Mouse (Mus musculus): ENCODE data around the gene Olfr843. TPM values are rescaled to one million over a fixed set of nuclear protein-coding genes. Genes with fewer than 3 reads are reported as not detected.

Gene Olfr843
- polyA plus RNA-seq (2014; fragmentation: Nextera tagmentation; extraction: Ambion mirVana), result not detected in 2 replicates

- H3K4me2 ChIP-seq (ENCODE audit: low read depth, severe bottlenecking), result no peak within 1 kb of the TSS
- H3K27me3 ChIP-seq (ENCODE audit: control insufficient read depth, insufficient read depth, low read length), result no peaks in the 10 kb centered on the region
- DNase-seq (ENCODE audit: low spot score) (no peak), ATAC-seq (ENCODE audit: insufficient number of reproducible peaks, low FRiP score, low TSS enrichment, low read depth) (no peak)
- no peak within 1 kb of the TSS for H3K9ac ChIP-seq (ENCODE audit: low read length)
- WGBS, result 95% methylated on average over 2 of the region's 2 CpGs
- H3K4me1 ChIP-seq (ENCODE audit: control insufficient read depth, insufficient read depth, low read length), result no peaks in the 10 kb centered on the region
- no peaks in the 10 kb centered on the region for H3K9me3 ChIP-seq (ENCODE audit: control insufficient read depth, low read length)
- H3K4me3 ChIP-seq (ENCODE audit: low read depth, low read length), result no peak within 1 kb of the TSS
- no peaks in the 10 kb centered on the region for H3K36me3 ChIP-seq (ENCODE audit: control insufficient read depth, insufficient read depth, low read length)
- no peak within 1 kb of the TSS for H3K27ac ChIP-seq (replicated peaks; ENCODE audit: low read depth, low read length)
Observed at GRCm38 (mm10) chr9:19251887-19252286, at the start of gene Olfr843. Gene Olfr843, minus strand, starts transcription at chr9:19251987.

Other genes starting within 250 kb of the Olfr843 start
- gene Olfr835, start 219.3 kb downstream of the Olfr843 start, polyA plus RNA-seq (2014; fragmentation: Nextera tagmentation; extraction: Ambion mirVana), result not detected in 2 replicates
- not detected in 2 replicates for gene Olfr836, start 131.6 kb downstream of the Olfr843 start, polyA plus RNA-seq (2014; fragmentation: Nextera tagmentation; extraction: Ambion mirVana)
- gene Olfr837, start 115.7 kb downstream of the Olfr843 start, polyA plus RNA-seq (2014; fragmentation: Nextera tagmentation; extraction: Ambion mirVana), result not detected in 2 replicates
- not detected in 2 replicates for gene Olfr839-ps1, start 74.7 kb downstream of the Olfr843 start, polyA plus RNA-seq (2014; fragmentation: Nextera tagmentation; extraction: Ambion mirVana)
- gene Olfr844, start 64.4 kb upstream of the Olfr843 start, polyA plus RNA-seq (2014; fragmentation: Nextera tagmentation; extraction: Ambion mirVana), result not detected in 2 replicates
- gene Olfr845, start 84.5 kb upstream of the Olfr843 start, polyA plus RNA-seq (2014; fragmentation: Nextera tagmentation; extraction: Ambion mirVana), result not detected in 2 replicates
- gene Olfr846, start 112.0 kb upstream of the Olfr843 start, polyA plus RNA-seq (2014; fragmentation: Nextera tagmentation; extraction: Ambion mirVana), result not detected in 2 replicates
- not detected in 2 replicates for gene Olfr847, start 126.7 kb upstream of the Olfr843 start, polyA plus RNA-seq (2014; fragmentation: Nextera tagmentation; extraction: Ambion mirVana)
- not detected in 2 replicates for gene Olfr849, start 188.3 kb upstream of the Olfr843 start, polyA plus RNA-seq (2014; fragmentation: Nextera tagmentation; extraction: Ambion mirVana)
- gene Olfr850, start 226.3 kb upstream of the Olfr843 start, polyA plus RNA-seq (2014; fragmentation: Nextera tagmentation; extraction: Ambion mirVana), result not detected in 2 replicates
- not detected in 2 replicates for gene Olfr851, start 241.3 kb upstream of the Olfr843 start, polyA plus RNA-seq (2014; fragmentation: Nextera tagmentation; extraction: Ambion mirVana)